Mouse (Mus musculus) limb, embryonic 13.5 days (tissue): ENCODE results near the gene Dpf3. TPM values are rescaled to one million over a fixed set of nuclear protein-coding genes. Genes with fewer than 3 reads are reported as not detected.

Experiments used
- ATAC-seq: fragments of 200-750 bp; cut with Nextera tagmentation; 2 replicates; pipeline ENCODE4 v1.8.0; 2017; ENCODE audit warnings: low read depth, moderate number of reproducible peaks, moderate TSS enrichment; ENCODE audit not compliant: low FRiP score
- H3K27ac ChIP-seq: fragments of 300-500 bp; sonication (generic); 2 replicates; pipeline ENCODE4 v1.5.1; 2015; ENCODE audit warnings: inconsistent platforms, mild to moderate bottlenecking, moderate library complexity
- H3K27me3 ChIP-seq: fragments of 300-500 bp; sonication (generic); 2 replicates; pipeline ENCODE4 v1.6.1; 2015; ENCODE audit warnings: mild to moderate bottlenecking, inconsistent platforms
- H3K36me3 ChIP-seq: fragments of 300-500 bp; sonication (generic); 2 replicates; pipeline ENCODE4 v1.6.1; 2015; ENCODE audit warnings: inconsistent platforms, mild to moderate bottlenecking, moderate library complexity
- H3K4me1 ChIP-seq: fragments of 300-500 bp; sonication (generic); 2 replicates; pipeline ENCODE4 v1.6.1; 2015; ENCODE audit warnings: inconsistent platforms
- H3K4me2 ChIP-seq: fragments of 300-500 bp; sonication (generic); replicated peaks from 2 replicates; pipeline ENCODE4 v1.6.1; 2015; ENCODE audit warnings: inconsistent platforms, mild to moderate bottlenecking, moderate library complexity
- H3K4me3 ChIP-seq: fragments of 300-500 bp; sonication (generic); 2 replicates; pipeline ENCODE4 v1.5.1; 2015; ENCODE audit warnings: moderate library complexity, mild to moderate bottlenecking, inconsistent platforms
- H3K9ac ChIP-seq: fragments of 300-500 bp; sonication (generic); 2 replicates; pipeline ENCODE4 v1.6.1; 2015; ENCODE audit warnings: mild to moderate bottlenecking, inconsistent platforms
- H3K9me3 ChIP-seq: fragments of 300-500 bp; sonication (generic); 2 replicates; pipeline ENCODE4 v1.6.1; 2016; ENCODE audit warnings: inconsistent platforms
- WGBS: fragments of 180-500 bp; shearing (Covaris S2); methylation state at CpG from one replicate; pipeline ENCODE4 v1.1.7; 2015; 5-methylcytosine and 5-hydroxymethylcytosine counted together
- polyA plus RNA-seq: library from polyadenylated mRNA; unstranded; fragments of >200 nt; fragmentation: Nextera tagmentation; extraction: Ambion mirVana; gene quantifications from 2 replicates; pipeline ENCODE4 v1.2.1, GENCODE M21; 2015

Gene Dpf3
- polyA plus RNA-seq, 1 experiment from 2014 or later, result 6.1 TPM

GRCm38 (mm10) chr12:83240571-83240970, 246.9 kb downstream of the Dpf3 start:
- Histone ChIP-seq H3K4me2 (no peak overlapping the region), H3K27me3 (no peaks in the 10 kb centered on the region), H3K27ac (no peak overlapping the region), H3K4me3 (no peak overlapping the region), H3K36me3 (no peaks in the 10 kb centered on the region), H3K9me3 (no peaks in the 10 kb centered on the region), H3K4me1 (no peaks in the 10 kb centered on the region), H3K9ac (no peak overlapping the region)
- no peak for ATAC-seq

GRCm38 (mm10) chr12:83235781-83236180, 251.7 kb downstream of the Dpf3 start:
- Histone ChIP-seq H3K4me3 (no peak overlapping the region), H3K27me3 (no peaks in the 10 kb centered on the region), H3K9me3 (no peaks in the 10 kb centered on the region; the same call in 1 of the 2 replicates), H3K9ac (no peak overlapping the region), H3K4me1 (no peaks in the 10 kb centered on the region), H3K4me2 (no peak overlapping the region), H3K27ac (no peak overlapping the region), H3K36me3 (no peaks in the 10 kb centered on the region)
- ATAC-seq, result no peak
- WGBS, result 88% methylated on average over 6 of the region's 6 CpGs

GRCm38 (mm10) chr12:83234981-83235380, 252.5 kb downstream of the Dpf3 start:
- H3K36me3 ChIP-seq, result no peaks in the 10 kb centered on the region
- no peaks in the 10 kb centered on the region for H3K27me3 ChIP-seq
- H3K9ac ChIP-seq, result no peak overlapping the region
- no peak overlapping the region for H3K4me3 ChIP-seq
- no peak overlapping the region for H3K27ac ChIP-seq
- no peaks in the 10 kb centered on the region for H3K4me1 ChIP-seq
- ATAC-seq, result no peak
- H3K4me2 ChIP-seq, result no peak overlapping the region
- 61% methylated on average over 2 of the region's 2 CpGs for WGBS
- H3K9me3 ChIP-seq, result no peaks in the 10 kb centered on the region; the same call in 1 of the 2 replicates

GRCm38 (mm10) chr12:83233651-83234050, 253.9 kb downstream of the Dpf3 start:
- no peak for ATAC-seq
- no peaks in the 10 kb centered on the region for H3K4me1 ChIP-seq
- H3K36me3 ChIP-seq, result no peaks in the 10 kb centered on the region
- H3K4me2 ChIP-seq, result no peak overlapping the region
- no peak overlapping the region for H3K9ac ChIP-seq
- WGBS, result 68% methylated on average over 7 of the region's 7 CpGs
- no peaks in the 10 kb centered on the region for H3K27me3 ChIP-seq
- H3K4me3 ChIP-seq, result no peak overlapping the region
- H3K9me3 ChIP-seq, result no peaks in the 10 kb centered on the region; the same call in 1 of the 2 replicates
- H3K27ac ChIP-seq, result no peak overlapping the region

GRCm38 (mm10) chr12:83232916-83233315, 254.6 kb downstream of the Dpf3 start:
- no peak overlapping the region for H3K4me3 ChIP-seq
- H3K9me3 ChIP-seq, result no peaks in the 10 kb centered on the region; the same call in 1 of the 2 replicates
- H3K36me3 ChIP-seq, result no peaks in the 10 kb centered on the region
- ATAC-seq, result no peak
- H3K27me3 ChIP-seq, result no peaks in the 10 kb centered on the region
- H3K27ac ChIP-seq, result no peak overlapping the region
- H3K4me2 ChIP-seq, result no peak overlapping the region
- no peak overlapping the region for H3K9ac ChIP-seq
- no peaks in the 10 kb centered on the region for H3K4me1 ChIP-seq
- WGBS, result 43% methylated on average over 5 of the region's 5 CpGs

GRCm38 (mm10) chr12:83231258-83231657, 256.3 kb downstream of the Dpf3 start:
- no peak overlapping the region for H3K4me3 ChIP-seq
- no peaks in the 10 kb centered on the region for H3K36me3 ChIP-seq
- H3K9me3 ChIP-seq, result no peaks in the 10 kb centered on the region; the same call in 1 of the 2 replicates
- no peak overlapping the region for H3K27ac ChIP-seq
- no peak overlapping the region for H3K9ac ChIP-seq
- WGBS, result 82% methylated on average over 4 of the region's 4 CpGs
- ATAC-seq, result no peak
- H3K4me2 ChIP-seq, result no peak overlapping the region
- H3K27me3 ChIP-seq, result no peaks in the 10 kb centered on the region
- H3K4me1 ChIP-seq, result no peaks in the 10 kb centered on the region

- Histone ChIP-seq H3K4me1 (no peaks in the 10 kb centered on the region), H3K36me3 (no peaks in the 10 kb centered on the region), H3K4me2 (no peak overlapping the region), H3K9me3 (no peaks in the 10 kb centered on the region; the same call in 1 of the 2 replicates), H3K27me3 (no peaks in the 10 kb centered on the region), H3K4me3 (no peak overlapping the region), H3K9ac (no peak overlapping the region), H3K27ac (no peak overlapping the region)
- 88% methylated on average over 6 of the region's 6 CpGs for WGBS
- ATAC-seq, result no peak
Measured at GRCm38 (mm10) chr12:83229683-83230082, 257.8 kb downstream of the Dpf3 start.

- no peak overlapping the region for H3K4me2 ChIP-seq
- no peaks in the 10 kb centered on the region for H3K27me3 ChIP-seq
- no peaks in the 10 kb centered on the region; the same call in 1 of the 2 replicates for H3K9me3 ChIP-seq
- no peaks in the 10 kb centered on the region for H3K4me1 ChIP-seq
- H3K4me3 ChIP-seq, result no peak overlapping the region
- no peak overlapping the region for H3K9ac ChIP-seq
- WGBS, result 65% methylated on average over 4 of the region's 4 CpGs
- no peak for ATAC-seq
- no peak overlapping the region for H3K27ac ChIP-seq
- H3K36me3 ChIP-seq, result no peaks in the 10 kb centered on the region
Measured at GRCm38 (mm10) chr12:83227014-83227413, 260.5 kb downstream of the Dpf3 start.

GRCm38 (mm10) chr12:83220964-83221363, 266.6 kb downstream of the Dpf3 start:
- H3K4me1 ChIP-seq, result no peaks in the 10 kb centered on the region
- no peak overlapping the region for H3K9ac ChIP-seq
- no peaks in the 10 kb centered on the region for H3K27me3 ChIP-seq
- no peak overlapping the region for H3K4me2 ChIP-seq
- 76% methylated on average over 7 of the region's 7 CpGs for WGBS
- no peak overlapping the region for H3K27ac ChIP-seq
- no peak for ATAC-seq
- no peak overlapping the region for H3K4me3 ChIP-seq
- H3K9me3 ChIP-seq, result no peaks in the 10 kb centered on the region
- H3K36me3 ChIP-seq, result no peaks in the 10 kb centered on the region

GRCm38 (mm10) chr12:83213879-83214341, 273.6 kb downstream of the Dpf3 start:
- H3K4me3 ChIP-seq, result no peak overlapping the region
- H3K4me2 ChIP-seq, result no peak overlapping the region
- no peaks in the 10 kb centered on the region for H3K36me3 ChIP-seq
- peaks cover 34% of the 10 kb centered on the region for H3K4me1 ChIP-seq
- H3K27ac ChIP-seq, result peak overlapping the region; percentile 22; the same call in 1 of the 2 replicates
- no peak for ATAC-seq
- WGBS, result 38% methylated on average over 6 of the region's 6 CpGs
- H3K9me3 ChIP-seq, result no peaks in the 10 kb centered on the region
- no peaks in the 10 kb centered on the region for H3K27me3 ChIP-seq
- no peak overlapping the region for H3K9ac ChIP-seq

GRCm38 (mm10) chr12:83211976-83212375, 275.5 kb downstream of the Dpf3 start:
- no peak overlapping the region for H3K27ac ChIP-seq
- H3K4me3 ChIP-seq, result no peak overlapping the region
- no peak overlapping the region for H3K9ac ChIP-seq
- H3K36me3 ChIP-seq, result no peaks in the 10 kb centered on the region
- H3K9me3 ChIP-seq, result no peaks in the 10 kb centered on the region
- no peak overlapping the region for H3K4me2 ChIP-seq
- H3K4me1 ChIP-seq, result peaks cover 45% of the 10 kb centered on the region
- H3K27me3 ChIP-seq, result no peaks in the 10 kb centered on the region
- no peak for ATAC-seq
- WGBS, result 75% methylated on average over 2 of the region's 2 CpGs

GRCm38 (mm10) chr12:83211146-83211822, 276.2 kb downstream of the Dpf3 start:
- peaks cover 45% of the 10 kb centered on the region for H3K4me1 ChIP-seq
- no peak overlapping the region for H3K27ac ChIP-seq
- no peak overlapping the region for H3K4me2 ChIP-seq
- no peak for ATAC-seq
- no peak overlapping the region for H3K9ac ChIP-seq
- 0 out of 2 replicates have a peak, but pooled peaks cover 4% of the 10 kb centered on the region for H3K27me3 ChIP-seq
- H3K36me3 ChIP-seq, result no peaks in the 10 kb centered on the region
- H3K4me3 ChIP-seq, result no peak overlapping the region
- WGBS, result 71% methylated on average over 7 of the region's 7 CpGs
- H3K9me3 ChIP-seq, result no peaks in the 10 kb centered on the region

GRCm38 (mm10) chr12:83210735-83211134, 276.8 kb downstream of the Dpf3 start:
- Histone ChIP-seq H3K27ac (peak overlapping the region; percentile 22; the same call in 1 of the 2 replicates), H3K27me3 (0 out of 2 replicates have a peak, but pooled peaks cover 4% of the 10 kb centered on the region), H3K36me3 (no peaks in the 10 kb centered on the region), H3K4me1 (peaks cover 45% of the 10 kb centered on the region), H3K4me3 (no peak overlapping the region), H3K9me3 (no peaks in the 10 kb centered on the region), H3K4me2 (no peak overlapping the region), H3K9ac (no peak overlapping the region)
- 85% methylated on average over 3 of the region's 3 CpGs for WGBS
- ATAC-seq, result no peak
